Mouse (Mus musculus) liver, postnatal 0 days (tissue): ENCODE results near the gene Bub1. TPM values are rescaled to one million over a fixed set of nuclear protein-coding genes. Genes with fewer than 3 reads are reported as not detected.

Source experiments
- ATAC-seq: fragments of 200-750 bp; cut with Nextera tagmentation; 2 replicates; pipeline ENCODE4 v1.8.0; 2017; ENCODE audit warnings: mild to moderate bottlenecking, moderate library complexity
- DNase-seq: peaks from one replicate; pipeline ENCODE4 v3.0.0-alpha.2; 2016
- H3K27ac ChIP-seq: fragments of 300-500 bp; sonication (generic); 2 replicates; pipeline ENCODE4 v1.5.1; 2014; ENCODE audit warnings: antibody characterized with exemption, moderate library complexity, mild to moderate bottlenecking, low read depth
- H3K27me3 ChIP-seq: fragments of 300-500 bp; sonication (generic); 2 replicates; pipeline ENCODE4 v1.6.1; 2014; ENCODE audit warnings: low read length, control low read depth, mixed read lengths; ENCODE audit not compliant: insufficient read depth
- H3K36me3 ChIP-seq: fragments of 300-500 bp; sonication (generic); replicated peaks from 2 replicates; pipeline ENCODE4 v1.6.1; 2014; ENCODE audit warnings: mild to moderate bottlenecking, control low read depth, low read length, moderate library complexity, mixed read lengths; ENCODE audit not compliant: insufficient read depth
- H3K4me1 ChIP-seq: fragments of 300-500 bp; sonication (generic); 2 replicates; pipeline ENCODE4 v1.6.1; 2014; ENCODE audit warnings: antibody characterized with exemption, mild to moderate bottlenecking, control low read depth; ENCODE audit not compliant: insufficient read depth
- H3K4me2 ChIP-seq: fragments of 300-500 bp; sonication (generic); 2 replicates; pipeline ENCODE4 v1.6.1; 2014; ENCODE audit warnings: low read depth, mild to moderate bottlenecking, low read length, moderate library complexity, mixed read lengths
- H3K4me3 ChIP-seq: fragments of 300-500 bp; sonication (generic); 2 replicates; pipeline ENCODE4 v1.5.1; 2014; ENCODE audit warnings: low read depth, low read length
- H3K9ac ChIP-seq: fragments of 300-500 bp; sonication (generic); replicated peaks from 2 replicates; pipeline ENCODE4 v1.6.1; 2014; ENCODE audit warnings: mild to moderate bottlenecking, moderate library complexity
- H3K9me3 ChIP-seq: fragments of 300-500 bp; sonication (generic); 2 replicates; pipeline ENCODE4 v1.6.1; 2016; ENCODE audit warnings: mild to moderate bottlenecking, control low read depth, low read length, mixed read lengths
- CTCF ChIP-seq: sonication (generic); IDR thresholded peaks from 2 replicates; pipeline ENCODE4 v1.5.1; 2016; ENCODE audit warnings: antibody characterized with exemption, low read depth
- EP300 ChIP-seq: IDR thresholded peaks from 2 replicates; pipeline ENCODE4 v1.6.1; 2016; ENCODE audit warnings: antibody characterized with exemption, low read depth, mild to moderate bottlenecking
- WGBS: fragments of 180-500 bp; shearing (Covaris S2); extraction: QIAGEN DNeasy Blood & Tissue Kit; methylation state at CpG from one replicate; pipeline ENCODE4 v1.1.7; 2014; ENCODE audit not compliant: insufficient replicate concordance; 5-methylcytosine and 5-hydroxymethylcytosine counted together
- polyA plus RNA-seq: library from polyadenylated mRNA; unstranded; fragments of >200 nt; fragmentation: Nextera tagmentation; extraction: Ambion mirVana; gene quantifications from 2 replicates; pipeline ENCODE4 v1.2.1, GENCODE M21; 2015

The Bub1 gene
- polyA plus RNA-seq, 1 experiment from 2014 or later, result 9.5 TPM

DNA sequence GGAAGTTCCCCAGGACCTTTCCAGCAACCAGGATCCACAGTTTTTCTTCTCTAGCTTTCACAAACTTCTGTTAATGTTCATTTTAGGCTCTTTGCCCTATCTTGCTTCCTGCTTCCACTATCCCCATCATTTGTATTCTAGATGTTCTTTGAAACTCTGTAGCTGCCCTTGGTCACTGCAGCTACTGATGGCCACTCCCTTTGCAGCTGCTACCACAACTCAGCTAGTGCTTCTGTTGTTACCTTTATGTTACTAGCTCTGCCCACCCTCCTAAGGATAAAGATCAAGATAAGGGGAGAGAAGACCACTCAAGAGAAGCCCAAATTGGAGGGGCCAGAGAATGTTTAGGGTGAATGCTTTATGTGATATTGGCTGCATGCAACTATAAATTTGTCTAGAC lies 14.3 kb upstream of the Bub1 start:
- H3K27me3 ChIP-seq, result no peaks in the 10 kb centered on the region
- H3K4me2 ChIP-seq, result no peak overlapping the region
- no peaks in the 10 kb centered on the region for H3K4me1 ChIP-seq
- no peak overlapping the region for H3K4me3 ChIP-seq
- no peak overlapping the region for H3K9ac ChIP-seq
- DNase-seq, result no peak
- H3K27ac ChIP-seq, result no peak overlapping the region
- no peaks in the 10 kb centered on the region for H3K36me3 ChIP-seq
- no peaks in the 10 kb centered on the region for H3K9me3 ChIP-seq
- TF ChIP-seq CTCF (no peak), EP300 (no peak)
- ATAC-seq, result no peak

DNA sequence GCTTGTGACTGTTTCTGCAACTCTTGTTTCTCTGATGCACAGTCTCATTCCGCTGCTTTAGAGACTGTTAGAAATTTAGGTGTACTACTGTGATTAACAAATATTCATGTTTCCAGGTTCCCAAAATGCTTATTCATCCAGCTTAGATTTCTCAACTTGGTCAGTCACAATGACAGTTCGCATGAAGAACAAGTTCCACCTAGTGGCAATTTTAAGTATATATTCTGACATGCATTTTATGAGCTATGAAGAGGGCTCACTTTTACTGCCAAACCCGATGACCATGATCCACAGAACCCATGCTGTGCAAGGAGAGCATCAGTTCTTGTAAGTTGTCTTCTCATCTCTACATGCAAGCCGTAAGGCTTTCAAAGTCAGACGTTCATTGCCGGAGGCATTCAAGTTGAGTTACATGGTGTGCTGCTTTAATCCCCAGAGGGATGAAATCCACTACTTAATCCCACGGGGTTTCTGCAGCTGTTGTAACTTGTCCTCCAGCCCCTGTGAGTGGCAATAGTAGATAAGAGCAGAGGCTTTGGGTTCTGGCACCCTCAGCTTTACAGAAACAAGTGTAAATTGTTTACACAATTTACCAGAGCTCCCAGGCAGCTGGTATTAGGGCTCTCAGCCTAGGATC lies 13.8 kb upstream of the Bub1 start:
- Histone ChIP-seq H3K4me3 (no peak overlapping the region), H3K27me3 (no peaks in the 10 kb centered on the region), H3K36me3 (no peaks in the 10 kb centered on the region), H3K27ac (no peak overlapping the region), H3K4me2 (no peak overlapping the region), H3K9ac (no peak overlapping the region), H3K9me3 (no peaks in the 10 kb centered on the region), H3K4me1 (no peaks in the 10 kb centered on the region)
- DNase-seq (no peak), ATAC-seq (no peak)
- peak; percentile 65 for TF ChIP-seq CTCF
- TF ChIP-seq EP300, result no peak
- 30% methylated on average over 7 of the region's 7 CpGs for WGBS

DNA sequence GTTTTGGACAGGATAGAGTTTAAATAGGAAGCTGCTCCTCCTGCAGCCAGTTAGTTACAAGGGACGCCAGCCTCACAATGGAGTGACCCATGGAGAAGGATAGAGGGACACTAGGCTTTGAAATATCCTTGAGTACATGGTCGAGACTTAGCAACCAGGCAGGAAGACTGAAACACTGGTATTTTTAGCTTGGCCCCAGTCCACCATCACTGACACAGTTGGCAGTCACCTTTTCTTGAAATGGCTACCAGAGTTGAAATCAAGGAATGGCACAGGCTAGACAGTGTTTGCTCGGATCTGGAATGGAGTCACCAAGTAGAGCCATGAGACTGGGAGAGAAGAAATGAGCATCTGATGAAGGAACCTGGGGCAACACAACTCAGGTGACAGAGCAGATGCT lies 10.8 kb upstream of the Bub1 start:
- no peaks in the 10 kb centered on the region for H3K9me3 ChIP-seq
- no peak for ATAC-seq
- H3K27me3 ChIP-seq, result peaks cover 25% of the 10 kb centered on the region
- H3K4me2 ChIP-seq, result no peak overlapping the region
- H3K27ac ChIP-seq, result no peak overlapping the region
- DNase-seq, result no peak
- H3K4me1 ChIP-seq, result no peaks in the 10 kb centered on the region
- WGBS, result 67% methylated on average over 3 of the region's 3 CpGs
- H3K4me3 ChIP-seq, result no peak overlapping the region
- no peaks in the 10 kb centered on the region for H3K36me3 ChIP-seq
- H3K9ac ChIP-seq, result no peak overlapping the region
- TF ChIP-seq EP300 (no peak), CTCF (no peak)

DNA sequence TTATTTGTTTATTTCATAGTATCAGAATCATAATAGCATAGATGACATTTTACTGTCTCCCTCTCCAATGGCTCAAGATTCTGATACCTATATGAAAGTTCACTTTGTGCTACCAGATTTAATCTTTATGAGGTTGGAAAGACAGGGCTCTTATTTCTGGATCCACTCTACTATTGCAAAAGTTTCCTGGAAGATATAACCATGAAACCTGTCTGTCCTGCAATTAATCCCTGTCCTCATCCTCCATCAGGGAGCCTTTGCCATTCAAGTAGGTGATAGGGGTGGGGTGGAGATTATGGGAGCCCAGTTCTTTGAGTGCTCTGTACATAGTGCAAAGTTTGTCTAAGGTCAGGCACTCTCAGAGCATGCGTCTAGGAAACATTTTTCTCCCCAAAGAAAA lies 9.7 kb upstream of the Bub1 start:
- no peak overlapping the region for H3K4me3 ChIP-seq
- no peaks in the 10 kb centered on the region for H3K36me3 ChIP-seq
- H3K9ac ChIP-seq, result no peak overlapping the region
- DNase-seq (no peak), ATAC-seq (no peak)
- TF ChIP-seq EP300, result no peak
- TF ChIP-seq CTCF, result no peak
- H3K27me3 ChIP-seq, result peaks cover 25% of the 10 kb centered on the region
- no peaks in the 10 kb centered on the region for H3K9me3 ChIP-seq
- H3K4me1 ChIP-seq, result no peaks in the 10 kb centered on the region
- H3K27ac ChIP-seq, result no peak overlapping the region
- no peak overlapping the region for H3K4me2 ChIP-seq
- 58% methylated on average over 1 of the region's 1 CpGs for WGBS

DNA sequence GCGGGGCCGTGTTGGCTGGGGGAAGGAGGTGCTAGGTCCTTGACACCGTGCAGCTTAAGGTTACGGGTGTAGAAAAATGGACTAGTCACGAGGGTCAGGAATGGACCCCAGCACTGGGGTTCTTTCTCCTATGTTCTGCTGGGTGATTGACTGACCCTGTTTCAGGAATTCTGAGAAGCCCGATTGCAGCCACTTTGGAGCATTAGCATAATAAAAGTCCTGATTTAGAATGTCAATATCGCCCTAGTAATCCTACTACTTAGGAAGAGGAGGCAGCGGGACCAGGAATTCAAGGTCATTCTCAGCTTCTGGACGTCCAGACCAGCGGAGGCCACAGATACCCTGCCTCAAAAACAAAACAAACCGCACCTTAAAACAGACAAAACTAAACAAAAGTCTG lies 7.8 kb upstream of the Bub1 start:
- WGBS, result 21% methylated on average over 11 of the region's 11 CpGs

DNA sequence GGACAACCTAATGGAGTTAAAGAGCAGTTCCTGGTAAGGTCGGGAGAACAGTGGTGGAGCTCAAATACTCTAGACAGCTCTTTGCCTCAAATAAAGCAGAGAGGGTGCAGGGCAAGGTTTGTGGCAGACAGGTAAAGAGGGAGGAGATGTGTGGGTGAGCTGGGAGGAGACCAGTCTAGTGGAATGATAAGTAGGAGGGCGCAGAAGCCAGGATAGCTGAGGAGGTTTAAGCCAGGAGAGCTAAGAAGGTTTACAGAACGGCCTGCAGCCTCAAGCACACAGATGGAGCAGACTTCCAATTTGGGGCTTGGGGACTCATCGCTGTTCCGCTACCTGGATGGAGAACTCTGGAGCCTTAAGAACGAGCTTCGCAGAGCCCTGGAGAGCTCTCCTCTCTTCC lies 6.9 kb upstream of the Bub1 start, which contains the start of gene Acoxl:
Gene Acoxl (plus strand): TSS at position 301 of the 400 bp plus-strand sequence.
- no peak for ATAC-seq
- Histone ChIP-seq H3K27me3 (peaks cover 25% of the 10 kb centered on the region), H3K9ac (no peak within 1 kb of the TSS), H3K36me3 (no peaks in the 10 kb centered on the region), H3K27ac (no peak within 1 kb of the TSS), H3K4me1 (no peaks in the 10 kb centered on the region), H3K4me2 (no peak within 1 kb of the TSS), H3K4me3 (no peak within 1 kb of the TSS), H3K9me3 (no peaks in the 10 kb centered on the region)
- WGBS, result 58% methylated on average over 7 of the region's 7 CpGs
- no peak for DNase-seq
- no peak for TF ChIP-seq EP300
- TF ChIP-seq CTCF, result no peak

More for the DNA sequence above, 7.8 kb upstream of the Bub1 start:
- H3K36me3 ChIP-seq, result no peaks in the 10 kb centered on the region
- H3K9me3 ChIP-seq, result no peaks in the 10 kb centered on the region
- H3K4me2 ChIP-seq, result no peak overlapping the region
- DNase-seq (no peak), ATAC-seq (no peak)
- TF ChIP-seq CTCF, result no peak
- TF ChIP-seq EP300, result no peak
- H3K27ac ChIP-seq, result no peak overlapping the region
- no peaks in the 10 kb centered on the region for H3K4me1 ChIP-seq
- H3K4me3 ChIP-seq, result no peak overlapping the region
- no peak overlapping the region for H3K9ac ChIP-seq
- peaks cover 25% of the 10 kb centered on the region for H3K27me3 ChIP-seq

DNA sequence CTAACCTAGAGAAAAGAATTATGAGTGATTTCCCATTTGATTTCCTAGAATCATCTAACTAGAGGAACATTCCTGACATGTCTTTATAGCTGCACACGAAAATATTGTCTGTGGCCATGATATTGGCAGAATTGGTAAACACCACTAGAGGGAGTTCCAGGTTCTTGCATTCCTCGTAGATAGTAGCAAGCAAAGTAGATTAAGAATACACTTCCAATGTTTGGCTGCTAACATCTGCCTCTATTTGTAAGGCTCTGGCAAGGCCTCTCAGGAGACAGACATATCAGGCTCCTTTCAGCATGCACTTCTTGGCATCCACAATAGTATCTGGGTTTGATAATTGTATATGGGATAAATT lies 1.1 kb upstream of the Bub1 start:
- Histone ChIP-seq H3K4me1 (peaks cover 8% of the 10 kb centered on the region), H3K9ac (no peak overlapping the region), H3K9me3 (no peaks in the 10 kb centered on the region), H3K27ac (no peak overlapping the region), H3K27me3 (peaks cover 2% of the 10 kb centered on the region; the same call in 1 of the 2 replicates), H3K36me3 (no peaks in the 10 kb centered on the region), H3K4me2 (no peak overlapping the region), H3K4me3 (no peak overlapping the region)
- no peak for TF ChIP-seq EP300
- peak; percentile 76 for TF ChIP-seq CTCF
- 10% methylated on average over 2 of the region's 2 CpGs for WGBS
- DNase-seq (no peak), ATAC-seq (no peak)
